Mouse (Mus musculus): ENCODE measurements around the gene Vmn2r113.
"Not testable (repeated sequence)": the region's sequence is repeated elsewhere in the genome, so short reads cannot be mapped to it uniquely, and the experiment has no call there.

The Vmn2r113 gene

GRCm38 (mm10) chr17:22942684-22943083, at the start of gene Vmn2r113:
Gene Vmn2r113, plus strand, starts transcription at chr17:22942984.
- not testable (repeated sequence) for DNase-seq (ENCODE audit: low spot score)

All from layer of hippocampus, adult 11-12 months (tissue).